Mouse (Mus musculus) hindlimb bud, embryonic 11.5 days (tissue): Measurements from ENCODE around the gene Rxfp4.
A peak's percentile ranks its signal among the peaks of the same experiment; 100 is the strongest.
"Not testable (repeated sequence)": the region's sequence is repeated elsewhere in the genome, so short reads cannot be mapped to it uniquely, and the experiment has no call there.

ENCODE experiments used
- DNase-seq: peaks from one replicate; pipeline ENCODE4 v3.0.0-alpha.2; 2012; ENCODE audit warnings: low read depth, low spot score; ENCODE audit errors: extremely low spot score

Gene Rxfp4

GRCm38 (mm10) chr3:88615117-88615516 is 37.8 kb downstream of the Rxfp4 start:
- DNase-seq = no peak

- DNase-seq = no peak
Observed at GRCm38 (mm10) chr3:88614418-88614817, 38.5 kb downstream of the Rxfp4 start.

GRCm38 (mm10) chr3:88609066-88609465 is 43.9 kb downstream of the Rxfp4 start:
- DNase-seq = no peak

GRCm38 (mm10) chr3:88607758-88608138 is 45.2 kb downstream of the Rxfp4 start:
- DNase-seq = no peak

- DNase-seq = peak; percentile 79
Observed at GRCm38 (mm10) chr3:88607065-88607757, 45.7 kb downstream of the Rxfp4 start.

GRCm38 (mm10) chr3:88605666-88606065 is 47.3 kb downstream of the Rxfp4 start, which contains the start of gene Arhgef2:
Gene Arhgef2 (plus strand): TSS chr3:88605966.
- not testable (repeated sequence) for DNase-seq

- DNase-seq = no peak
Observed at GRCm38 (mm10) chr3:88604863-88605262, 48.1 kb downstream of the Rxfp4 start.

GRCm38 (mm10) chr3:88603714-88604161 is 49.2 kb downstream of the Rxfp4 start:
- no peak for DNase-seq

GRCm38 (mm10) chr3:88602466-88602865 is 50.5 kb downstream of the Rxfp4 start:
- DNase-seq = no peak
